Mouse (Mus musculus) left cerebral cortex, postnatal 25 days (tissue): ENCODE data around the gene Dek. TPM values are rescaled to one million over a fixed set of nuclear protein-coding genes. Genes with fewer than 3 reads are reported as not detected.
A peak's percentile ranks its signal among the peaks of the same experiment; 100 is the strongest.

ENCODE experiments used
- DNase-seq, 2 experiments: peaks; one replicate each; pipeline ENCODE4 v3.0.0; 2022; ENCODE audit warnings: low spot score in 2 of 2, mixed read lengths in 1 of 2
- intact Hi-C: fragments of 180-260 bp; cut with DNase I; formaldehyde crosslinking; loops from one replicate; pipeline ENCODE4 v1.15.1; 2025
- total RNA-seq, 2 experiments: library from RNA; stranded (reverse); gene quantifications; 2 replicates each; pipeline ENCODE4 v1.2.3; 2021

Gene Dek
- 10 to 100 TPM; 47.7 to 48.5 TPM for total RNA-seq

DNA sequence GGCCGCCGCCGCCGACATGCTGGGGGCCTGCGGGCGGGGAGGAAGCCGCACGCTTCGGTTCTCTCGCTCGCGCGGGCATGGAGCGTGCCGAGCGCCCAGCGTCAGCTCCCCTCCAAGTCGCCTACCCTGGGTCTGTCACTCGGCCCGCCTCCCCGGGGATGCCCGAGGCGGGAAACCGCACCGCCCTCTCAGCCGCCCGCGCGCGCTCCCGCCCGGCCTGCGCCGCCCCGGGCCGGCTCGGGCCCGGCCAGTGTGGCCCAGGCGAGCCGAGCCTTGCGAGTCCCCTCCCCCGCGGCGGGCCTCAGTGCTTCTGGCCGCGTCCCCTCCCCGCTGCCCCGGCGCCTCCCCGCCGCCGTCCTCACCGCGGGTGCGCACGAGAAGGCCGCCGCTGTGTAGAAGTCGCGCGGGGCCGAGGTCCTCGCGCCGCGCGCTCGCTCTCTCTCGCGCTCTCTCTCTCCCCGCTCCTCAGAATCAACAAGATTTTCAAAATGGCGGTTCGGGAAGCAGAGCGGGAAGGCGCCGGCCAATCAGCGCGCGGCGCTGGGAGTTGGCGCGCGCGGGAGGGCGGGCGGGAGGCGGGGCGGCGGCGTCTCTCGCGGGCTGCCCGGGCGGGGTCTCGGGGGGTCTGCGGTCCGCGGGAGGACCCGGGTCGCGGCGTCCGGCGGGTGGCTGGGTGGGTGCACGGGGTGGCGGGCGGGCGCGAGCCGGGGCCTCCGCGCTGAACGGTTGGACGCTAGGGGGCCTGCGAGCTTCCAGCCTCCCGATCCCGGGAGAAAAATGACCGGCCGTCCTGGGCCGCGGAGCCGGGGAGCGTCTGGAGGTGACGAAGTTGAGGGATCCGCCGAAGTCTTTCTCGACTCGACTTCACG is at the start of gene Dek:
TSS of gene Dek (minus strand) at position 491 of the 869 bp plus-strand sequence.
- peak; percentile 84 to 89 for DNase-seq
- intact Hi-C loops = loop anchor here (5.0 kb wide), 1 partner anchor 41 kb away; no protein-coding TSS in a partner anchor

DNA sequence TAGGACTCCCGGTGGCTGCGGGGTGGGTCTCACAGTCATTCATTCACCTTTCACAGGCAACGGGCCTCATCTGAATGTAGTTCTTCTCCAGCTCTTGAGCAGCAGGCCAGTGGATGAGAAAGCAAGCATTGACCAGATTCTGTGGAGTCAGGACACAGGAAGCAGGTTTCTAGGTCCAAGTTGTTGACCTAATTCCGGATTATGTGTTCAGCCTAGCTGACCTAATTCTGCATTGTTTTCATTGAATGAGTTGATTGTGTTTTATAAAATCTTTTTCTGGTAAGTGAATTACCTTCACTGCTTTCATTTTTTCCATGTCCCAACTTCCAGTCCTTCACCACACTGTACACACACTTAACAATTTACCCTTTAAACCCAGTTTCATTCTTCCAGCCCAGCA is 48.9 kb upstream of the Dek start:
- intact Hi-C loops = loop anchor here (5.0 kb wide), 1 partner anchor 87 kb away; no protein-coding TSS in a partner anchor
- DNase-seq = no peak

DNA sequence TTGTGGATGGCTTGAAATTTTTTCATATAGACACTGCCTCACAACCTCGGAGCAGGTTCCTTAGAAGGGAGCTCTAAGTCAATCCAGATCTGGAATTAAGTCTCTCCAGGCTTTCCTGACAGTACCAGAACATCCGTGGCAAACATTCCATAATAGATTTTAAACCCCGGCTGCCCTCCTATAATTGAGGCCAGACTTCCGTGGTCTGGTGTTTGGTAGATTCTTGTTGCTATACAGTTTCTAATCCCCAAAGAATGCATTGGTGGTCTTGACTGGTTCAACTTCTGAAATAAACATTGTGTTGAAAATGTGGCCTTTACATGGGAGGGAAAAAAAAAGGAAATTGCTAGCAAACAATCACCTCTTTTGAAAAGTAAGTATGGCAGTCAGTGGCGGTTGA is 47.2 kb upstream of the Dek start:
- intact Hi-C loops = loop anchor here (5.0 kb wide), 1 partner anchor 89 kb away; no protein-coding TSS in a partner anchor
- no peak for DNase-seq

DNA sequence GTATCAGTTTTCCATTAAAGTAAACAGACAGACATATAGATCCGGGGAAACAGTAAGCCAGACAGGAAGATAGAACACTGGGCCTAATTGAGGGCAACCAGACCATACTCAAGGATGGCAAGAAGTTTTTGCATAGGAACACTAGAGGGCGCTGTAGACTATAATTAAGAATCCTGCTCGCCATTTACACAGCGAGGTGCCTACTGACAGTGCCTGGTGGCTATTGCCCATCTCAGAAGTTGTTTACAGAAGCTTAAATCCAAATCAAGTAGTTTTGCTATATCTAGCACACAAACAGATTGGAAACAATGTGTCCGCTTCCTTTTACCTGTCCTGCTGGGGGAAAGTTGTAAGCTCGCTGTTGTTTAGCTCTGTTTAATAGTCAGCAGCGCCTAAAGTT is 46.4 kb upstream of the Dek start:
- intact Hi-C loops = loop anchor here (1.0 to 5.0 kb wide), 2 partner anchors 90 to 136 kb away; no protein-coding TSS in a partner anchor
- DNase-seq = peak; percentile 39 to 77

DNA sequence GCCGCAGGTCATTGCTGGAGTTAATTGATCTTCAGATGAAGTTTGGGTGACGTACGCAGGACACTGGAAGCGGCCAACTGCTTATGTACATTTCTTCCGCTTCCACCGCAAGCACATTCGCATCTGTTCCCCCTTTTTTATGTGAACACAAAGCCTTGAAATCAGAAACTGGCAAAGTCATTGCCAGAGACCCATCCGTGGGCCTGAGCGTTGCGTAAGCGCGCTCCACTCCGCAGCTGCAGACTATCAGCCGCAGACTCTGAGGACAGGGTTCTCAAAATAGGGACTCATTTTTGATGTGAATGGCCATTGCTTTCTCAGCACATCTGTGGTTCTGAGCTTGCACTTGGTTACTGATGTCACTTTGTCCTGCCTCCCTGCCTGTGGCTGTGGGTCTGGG is 45.1 kb upstream of the Dek start:
- peak in 1 of 2 experiments; percentile 71 for DNase-seq
- intact Hi-C loops = loop anchor here (5.0 kb wide), 1 partner anchor 91 kb away; no protein-coding TSS in a partner anchor

DNA sequence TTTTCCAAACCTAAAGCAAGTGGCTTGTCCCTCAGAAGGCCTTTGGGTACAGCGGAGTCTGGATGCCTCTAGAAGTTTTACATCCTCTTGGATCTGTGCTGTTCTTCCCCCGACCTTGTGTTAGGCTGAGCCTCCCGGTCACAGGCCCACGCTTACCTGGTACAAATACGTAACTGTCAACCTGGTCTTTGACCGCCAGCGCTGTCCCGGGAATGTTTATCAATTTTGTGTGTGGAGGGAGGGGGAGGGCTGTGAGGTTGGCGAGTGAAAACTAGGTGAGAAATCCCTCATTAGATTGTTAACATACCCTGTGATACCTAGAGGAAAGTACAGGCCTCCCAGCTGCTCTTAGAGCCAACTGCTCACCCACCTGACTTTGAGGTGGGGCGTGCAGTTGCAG is 44.0 kb upstream of the Dek start:
- intact Hi-C loops = loop anchor here (5.0 kb wide), 2 partner anchors 43 to 92 kb away; partner anchors contain the start of gene Dek
- DNase-seq = no peak

DNA sequence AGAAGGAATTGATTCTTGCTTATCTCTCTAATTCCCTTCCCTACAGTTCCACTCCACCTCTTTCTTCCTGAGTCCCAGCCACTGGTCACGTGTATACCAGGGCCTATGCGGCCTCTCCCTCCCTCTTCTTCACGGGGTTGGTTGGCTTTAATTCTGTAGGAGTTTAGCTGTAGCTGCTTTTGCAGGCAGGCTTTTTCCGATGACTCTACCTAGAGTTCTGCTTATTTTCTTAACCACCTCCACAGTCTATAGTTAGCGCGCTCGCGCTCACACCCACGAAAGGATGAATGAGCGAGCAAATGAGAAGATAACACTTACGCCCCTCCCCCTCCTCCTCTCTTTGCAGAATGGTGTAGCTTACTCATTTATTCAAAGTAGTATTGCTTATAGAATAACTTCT is 42.6 kb upstream of the Dek start:
- intact Hi-C loops = loop anchor here (5.0 kb wide), 1 partner anchor 41 kb away; the partner anchor contains the start of gene Dek
- DNase-seq = peak; percentile 75 to 93

DNA sequence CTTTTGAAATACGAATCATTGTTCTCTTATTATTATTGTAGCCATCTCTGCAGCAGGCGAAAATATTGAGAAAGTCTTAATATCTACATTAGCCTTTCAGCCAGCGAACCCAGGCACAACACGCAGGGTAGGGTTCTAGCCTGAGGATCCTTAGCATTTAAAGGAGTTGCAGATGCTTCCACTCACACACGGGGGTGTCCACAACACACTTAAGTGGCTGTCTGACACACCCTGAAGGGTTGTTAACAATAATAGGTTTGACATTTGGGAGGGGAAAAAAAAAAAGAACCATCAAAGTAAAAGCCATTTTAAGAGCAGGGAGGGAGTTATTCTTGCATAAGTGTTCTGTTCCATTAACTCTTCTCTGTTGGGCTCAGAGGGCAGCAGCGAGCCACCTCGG is 40.4 kb upstream of the Dek start:
- DNase-seq = peak in 1 of 2 experiments; percentile 50
- intact Hi-C loops = loop anchor here (5.0 kb wide), 1 partner anchor 39 kb away; the partner anchor contains the start of gene Dek

DNA sequence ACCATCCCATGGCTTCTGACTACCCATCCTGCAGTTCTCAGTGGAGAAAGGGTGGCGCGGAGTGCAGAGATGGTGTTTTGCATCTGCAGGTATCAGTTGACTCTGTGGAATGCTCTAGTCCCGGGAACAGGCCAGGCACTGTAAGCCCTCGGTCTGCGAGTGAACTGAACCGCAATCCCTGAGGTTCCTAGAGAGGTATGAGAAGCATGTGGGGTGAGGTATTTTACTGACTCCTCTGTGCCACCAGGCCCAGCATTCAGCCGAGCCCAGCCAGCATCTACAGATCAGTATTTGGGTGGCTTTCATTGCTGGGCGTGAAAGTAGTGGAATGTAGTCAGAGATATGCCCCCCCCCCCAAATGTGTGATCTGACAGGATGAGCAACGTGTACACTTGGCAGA is 39.9 kb upstream of the Dek start:
- intact Hi-C loops = loop anchor here (5.0 kb wide), 1 partner anchor 39 kb away; the partner anchor contains the start of gene Dek
- DNase-seq = no peak

DNA sequence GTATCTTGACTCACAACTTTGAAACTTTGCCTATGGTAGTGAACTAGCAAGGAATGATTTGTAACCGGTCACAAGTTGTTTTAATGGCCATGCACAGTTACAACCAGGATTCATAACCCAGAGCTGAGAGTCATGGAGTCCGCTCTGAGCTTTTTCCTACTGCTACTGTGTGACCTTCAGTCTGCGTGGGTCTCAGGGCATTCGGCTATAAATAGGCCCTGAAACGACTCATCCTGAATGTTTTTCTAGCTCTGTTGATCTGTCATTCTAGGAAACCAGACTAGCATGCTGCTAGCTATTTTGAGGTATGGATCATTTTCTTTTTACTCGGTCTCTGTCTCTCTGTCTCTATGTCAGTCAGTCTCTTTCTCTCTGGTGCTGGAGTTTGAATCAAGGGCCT is 36.8 kb upstream of the Dek start:
- intact Hi-C loops = no loop called here
- DNase-seq = no peak

DNA sequence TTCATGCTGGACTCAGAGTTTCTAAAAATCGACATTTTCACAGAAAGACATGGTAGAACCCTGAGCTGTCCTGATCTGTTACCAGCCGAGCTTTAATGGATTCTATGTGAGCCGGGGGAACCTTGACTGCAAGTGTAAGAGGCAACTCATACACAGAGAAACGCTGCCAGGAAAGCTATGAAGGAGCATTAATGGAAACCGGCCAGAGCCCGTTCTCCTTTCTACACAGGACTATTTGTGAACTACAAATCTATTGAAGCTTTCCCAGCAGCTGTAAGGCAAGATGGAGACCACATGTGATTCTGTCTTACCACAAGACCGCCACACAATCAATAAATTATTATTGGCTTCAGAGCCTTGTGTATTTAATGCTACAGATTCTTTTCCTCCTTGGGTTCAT is 29.7 kb upstream of the Dek start:
- intact Hi-C loops = no loop called here
- no peak for DNase-seq

DNA sequence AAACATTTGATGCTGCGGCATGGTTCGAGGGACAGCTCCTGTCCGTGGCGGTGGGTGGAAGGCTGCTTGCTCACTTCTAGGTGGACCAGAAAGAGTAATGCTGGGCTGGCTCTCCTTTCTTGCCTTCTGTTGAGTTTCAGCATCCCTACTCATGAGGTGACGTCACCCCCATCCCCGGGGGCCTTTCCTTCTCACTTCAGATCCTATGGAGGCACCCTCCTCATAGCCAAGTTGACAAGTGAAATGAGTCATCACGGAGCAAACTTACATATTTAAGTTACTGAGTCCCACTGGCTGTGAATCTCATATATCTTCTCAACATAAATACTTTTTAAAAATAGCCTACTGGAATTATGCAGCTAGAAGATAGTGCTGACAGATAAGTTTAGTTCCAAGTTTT is 28.8 kb upstream of the Dek start:
- DNase-seq = peak in 1 of 2 experiments; percentile 91

DNA sequence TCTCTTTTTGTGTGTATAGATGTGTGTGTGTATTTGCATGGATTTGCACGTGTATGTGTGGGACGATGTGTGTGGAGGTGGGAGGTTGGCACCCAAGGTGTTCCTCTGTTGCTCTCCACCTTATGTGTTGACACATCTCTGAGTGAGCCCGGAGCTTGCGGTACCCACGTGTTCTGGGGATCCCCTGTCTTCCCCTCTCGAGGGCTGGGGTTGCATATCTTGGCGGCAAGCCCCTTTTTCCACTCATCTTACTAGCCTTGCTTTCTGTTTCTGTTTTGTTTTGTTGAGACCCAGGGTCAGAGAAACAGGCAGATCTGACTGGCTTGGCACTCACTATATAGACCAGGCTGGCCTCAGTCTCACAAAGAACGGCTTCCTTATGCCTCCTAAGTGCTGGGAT is 27.1 kb upstream of the Dek start:
- intact Hi-C loops = no loop called here

More for the DNA sequence above, 28.8 kb upstream of the Dek start:
- intact Hi-C loops = no loop called here

DNA sequence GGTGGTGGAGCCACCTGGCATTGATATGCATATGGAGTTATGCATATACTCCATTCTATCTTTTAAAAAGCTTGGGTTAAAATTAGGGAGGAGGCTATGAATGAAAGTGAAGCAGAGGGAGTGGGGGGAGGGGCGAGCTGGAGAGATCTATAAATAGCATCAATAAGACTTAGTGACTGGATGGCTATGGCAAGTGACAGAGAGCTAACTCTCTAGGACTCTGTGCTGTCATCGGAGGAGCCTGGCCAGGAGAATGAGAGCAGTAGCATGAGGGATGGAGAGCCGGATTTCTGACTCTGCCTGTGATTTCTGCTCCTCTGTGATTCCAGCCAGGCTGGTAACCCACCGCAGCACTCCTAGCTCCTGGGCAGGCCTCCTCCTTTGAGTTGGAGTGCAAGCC is 23.1 kb upstream of the Dek start:
- DNase-seq = no peak
- intact Hi-C loops = no loop called here

More for the DNA sequence above, 27.1 kb upstream of the Dek start:
- DNase-seq = no peak

DNA sequence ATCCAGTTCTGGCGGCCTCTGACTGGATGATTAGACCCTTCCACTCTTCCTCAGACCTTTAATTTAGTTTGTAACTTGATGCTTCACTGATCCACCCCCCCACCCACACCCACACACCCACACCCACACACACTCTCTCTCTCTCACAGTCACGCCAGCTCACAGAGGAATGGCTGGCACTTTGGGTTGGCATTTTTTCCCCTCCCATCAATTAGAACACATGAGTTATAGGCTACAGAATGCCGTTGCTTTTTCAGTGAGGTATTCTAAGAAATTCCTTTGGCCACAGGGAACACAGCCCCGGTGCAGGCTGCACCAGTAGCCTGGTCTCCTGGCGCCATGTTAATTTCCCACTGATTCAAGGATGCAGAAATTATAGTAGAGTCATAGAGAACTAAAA is 19.6 kb upstream of the Dek start:
- intact Hi-C loops = no loop called here
- DNase-seq = no peak

DNA sequence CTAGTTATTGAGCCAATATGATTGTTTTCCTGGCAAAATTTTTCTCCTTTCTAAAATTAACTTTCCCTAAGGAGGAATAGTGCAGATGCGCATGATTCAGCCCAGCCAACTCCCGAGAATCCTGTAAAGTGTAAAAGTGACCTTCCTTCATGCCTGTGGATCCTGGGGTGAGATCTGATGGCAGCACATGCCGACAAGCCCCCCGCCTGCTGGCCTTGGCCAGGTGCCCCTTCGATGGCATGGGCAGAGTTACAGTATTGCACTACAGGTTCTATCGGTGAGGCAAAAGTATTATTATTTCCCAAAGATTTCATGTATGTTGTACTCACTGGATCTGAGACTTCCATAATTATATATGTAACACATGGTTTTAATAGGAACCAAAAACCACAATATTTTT is 19.0 kb upstream of the Dek start:
- DNase-seq = no peak
- intact Hi-C loops = no loop called here

DNA sequence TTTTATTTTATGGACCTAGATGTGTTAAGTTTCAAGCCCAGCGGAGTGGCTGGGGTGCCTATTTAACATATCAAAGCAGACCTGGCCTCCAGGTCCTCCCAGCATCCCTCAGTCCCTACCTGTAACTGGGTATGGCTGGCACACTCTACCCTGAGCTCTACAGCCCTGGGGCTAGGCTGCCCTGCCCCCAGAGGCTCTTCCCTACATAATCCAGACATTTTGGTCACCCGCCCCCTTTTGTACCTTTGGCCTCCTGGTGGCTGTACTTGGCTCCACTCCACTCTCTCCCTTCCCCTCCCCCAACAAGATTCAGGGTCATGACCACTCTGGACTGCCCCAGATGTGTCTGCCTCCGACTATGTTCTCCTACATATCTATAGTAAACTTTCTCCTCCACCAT is 18.4 kb upstream of the Dek start:
- DNase-seq = no peak
- intact Hi-C loops = no loop called here

DNA sequence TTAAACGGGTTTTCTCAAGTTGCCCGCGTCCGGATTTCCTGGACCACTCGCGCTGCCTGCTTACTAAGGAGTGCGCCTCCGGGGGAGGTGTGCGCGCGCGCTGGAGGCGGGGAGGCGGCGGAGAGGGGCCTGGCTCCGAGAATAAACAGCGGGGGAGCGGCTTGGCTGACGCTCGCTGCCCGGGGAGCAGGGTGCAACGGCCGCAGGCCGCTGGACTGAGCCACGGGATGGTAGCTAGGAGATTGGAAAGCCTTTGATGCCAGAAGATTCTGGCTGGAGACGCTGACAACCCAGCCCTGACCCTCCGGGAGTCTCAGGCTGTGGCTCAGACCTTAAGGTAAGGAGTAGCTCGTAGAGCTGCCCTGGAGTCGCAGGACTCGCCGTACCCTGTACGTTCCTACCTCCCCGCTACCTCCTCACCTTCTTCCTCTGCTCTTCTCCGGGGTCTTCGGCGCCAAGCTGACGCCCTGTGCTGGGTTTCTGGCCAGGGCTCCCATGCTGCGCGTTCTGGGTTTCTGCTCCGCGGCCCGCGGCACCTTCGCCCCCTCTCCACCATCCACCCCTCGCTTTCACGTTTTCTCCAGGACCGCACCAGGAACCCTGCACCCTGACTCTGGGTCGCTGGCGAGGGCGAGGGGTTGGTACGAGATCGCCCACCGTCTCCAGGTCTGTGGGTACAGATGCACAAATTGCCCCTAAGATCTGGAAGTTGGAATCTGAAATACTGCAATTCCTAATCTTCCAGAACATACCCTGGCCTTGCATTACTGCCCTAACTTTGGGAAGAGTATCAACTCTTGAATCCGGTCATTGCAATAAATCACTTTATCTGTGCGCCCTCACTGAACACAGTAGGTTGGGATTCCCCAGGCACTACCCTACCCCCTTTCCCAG is 16.8 kb upstream of the Dek start, which contains the start of gene Rnf144b:
TSS of gene Rnf144b (plus strand) at position 120 of the 894 bp plus-strand sequence.
- intact Hi-C loops = no loop called here
- DNase-seq = peak; percentile 57 to 69

DNA sequence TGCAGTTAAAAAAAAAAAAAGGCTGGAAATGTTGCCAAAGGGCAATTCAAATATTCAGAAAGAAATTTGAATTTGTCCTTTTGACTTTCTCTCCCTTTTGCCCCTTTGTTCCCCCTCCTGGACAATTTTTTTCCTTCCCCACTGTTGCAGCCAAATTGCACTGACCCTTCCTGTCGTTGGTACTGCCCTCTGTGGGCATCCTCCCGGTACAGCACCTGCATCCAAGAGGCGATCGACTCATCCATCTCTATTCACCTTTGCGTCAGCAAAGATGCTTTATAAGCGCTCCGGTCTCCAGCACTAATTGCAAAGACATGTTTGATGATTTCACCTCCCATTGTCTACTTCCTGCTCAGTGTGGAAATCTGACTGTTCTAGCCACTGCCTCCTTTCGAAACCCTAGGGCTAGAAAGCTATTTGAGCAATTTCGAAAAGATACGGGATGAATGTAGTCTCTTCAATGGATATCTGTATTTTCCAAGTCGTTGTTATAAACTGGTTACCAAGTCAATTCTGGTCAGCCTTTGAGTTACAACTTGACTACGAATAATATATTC is 15.4 kb upstream of the Dek start:
- no peak for DNase-seq
- intact Hi-C loops = no loop called here

DNA sequence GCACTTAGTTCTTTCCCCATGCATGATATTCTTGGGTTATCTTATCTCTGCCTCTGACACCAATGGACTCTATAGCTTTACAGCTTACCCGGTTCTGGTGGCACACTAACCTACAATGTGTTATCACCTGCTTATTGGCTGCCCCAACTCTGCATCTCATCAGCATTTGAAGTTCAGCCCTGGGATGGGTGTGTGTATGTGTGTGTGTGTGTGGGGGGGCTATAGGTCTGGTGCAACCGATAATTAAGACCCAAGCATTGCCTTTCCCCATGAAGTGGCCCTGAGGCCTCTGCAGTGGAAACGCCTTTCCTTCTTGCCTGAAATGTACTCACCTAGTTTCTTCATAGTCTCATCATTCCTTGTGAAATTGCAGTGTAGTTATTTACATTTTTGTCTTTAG is 10.0 kb upstream of the Dek start:
- DNase-seq = no peak
- intact Hi-C loops = no loop called here
